Mouse (Mus musculus): ENCODE data around the gene Kel. TPM values are rescaled to one million over a fixed set of nuclear protein-coding genes. Genes with fewer than 3 reads are reported as not detected.

Gene Kel
- polyA plus RNA-seq, 1 experiment from 2014 or later, result 12.7 TPM

DNA sequence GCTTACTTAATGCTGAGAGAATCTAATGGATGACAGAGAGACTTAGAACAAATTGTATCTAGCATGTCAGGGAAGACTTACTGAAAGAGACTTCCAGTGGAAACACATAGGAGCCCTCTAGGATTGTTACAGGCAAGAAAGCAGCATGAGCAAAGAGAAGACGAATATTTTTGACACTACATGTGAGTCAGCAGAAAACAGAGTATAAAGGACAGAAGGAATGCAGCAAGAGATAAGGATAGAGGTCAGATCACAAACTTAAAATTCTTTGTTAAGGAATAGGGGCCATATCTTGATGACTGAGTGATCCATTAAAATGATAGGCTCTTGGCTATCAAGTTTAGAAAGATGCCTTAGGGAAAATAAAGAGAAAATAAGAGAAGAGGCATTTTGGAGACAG, 2.9 kb downstream of the Kel start:
- H3K27ac ChIP-seq (ENCODE audit: low read length), result no peak overlapping the region
- no peak overlapping the region for H3K4me3 ChIP-seq (replicated peaks; ENCODE audit: low read length)
- no peaks in the 10 kb centered on the region for H3K36me3 ChIP-seq (ENCODE audit: control insufficient read depth, insufficient read depth, low read length)
- 63% methylated on average over 1 of the region's 1 CpGs for WGBS
- no peaks in the 10 kb centered on the region for H3K9me3 ChIP-seq (replicated peaks; ENCODE audit: control insufficient read depth, low read length)
- no peak overlapping the region for H3K9ac ChIP-seq (ENCODE audit: low read length)
- ATAC-seq (ENCODE audit: insufficient read depth, low FRiP score), result no peak
- no peaks in the 10 kb centered on the region for H3K27me3 ChIP-seq (ENCODE audit: control insufficient read depth, insufficient read depth, low read length)
- no peaks in the 10 kb centered on the region for H3K4me1 ChIP-seq (ENCODE audit: control insufficient read depth, insufficient read depth, low read length)
- no peak overlapping the region for H3K4me2 ChIP-seq (ENCODE audit: low read depth, low read length)

DNA sequence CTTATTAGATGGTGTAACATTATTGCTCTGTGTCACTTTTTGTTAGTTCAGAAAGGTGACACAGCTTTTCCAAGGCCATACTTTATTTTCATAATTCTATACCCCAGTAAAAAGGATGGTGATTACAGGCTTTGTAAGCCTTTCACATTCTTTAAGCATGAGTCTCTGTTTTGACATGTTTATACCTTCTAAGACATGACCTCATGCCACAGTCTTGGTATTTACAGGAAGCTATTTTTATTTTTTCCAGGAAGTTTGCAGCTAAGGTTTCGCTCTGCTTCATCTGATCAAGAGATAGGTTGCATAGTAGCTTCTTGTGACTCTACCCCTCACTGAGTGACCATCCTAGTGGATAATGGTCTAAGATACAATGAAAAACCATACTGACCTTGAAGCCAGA, 9.7 kb downstream of the Kel start:
- Histone ChIP-seq H3K9me3 (replicated peaks; ENCODE audit: control insufficient read depth, low read length) (no peaks in the 10 kb centered on the region), H3K4me2 (ENCODE audit: low read depth, low read length) (no peak overlapping the region), H3K27me3 (ENCODE audit: control insufficient read depth, insufficient read depth, low read length) (no peaks in the 10 kb centered on the region), H3K27ac (ENCODE audit: low read length) (no peak overlapping the region), H3K36me3 (ENCODE audit: control insufficient read depth, insufficient read depth, low read length) (no peaks in the 10 kb centered on the region), H3K4me3 (replicated peaks; ENCODE audit: low read length) (no peak overlapping the region), H3K9ac (ENCODE audit: low read length) (no peak overlapping the region), H3K4me1 (ENCODE audit: control insufficient read depth, insufficient read depth, low read length) (no peaks in the 10 kb centered on the region)
- ATAC-seq (ENCODE audit: insufficient read depth, low FRiP score), result no peak
- 83% methylated on average over 1 of the region's 1 CpGs for WGBS

DNA sequence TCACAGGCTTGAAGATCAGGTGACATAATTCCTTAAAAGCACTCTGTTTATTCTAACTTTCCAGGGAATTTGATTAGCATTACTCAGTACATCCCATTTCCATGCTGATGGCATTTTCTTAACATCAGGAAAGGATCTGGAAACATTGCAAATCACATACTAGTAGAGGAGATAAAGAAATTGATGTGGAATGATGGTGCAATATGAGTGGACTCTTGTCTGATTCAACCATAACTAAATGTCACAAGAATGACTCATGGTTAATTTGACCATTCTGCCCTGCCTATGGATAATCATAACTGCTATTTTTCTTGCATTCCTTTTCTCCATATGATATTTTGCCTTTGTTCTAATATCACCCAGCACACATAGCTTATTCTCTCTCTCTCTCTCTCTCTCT, 11.9 kb downstream of the Kel start:
- Histone ChIP-seq H3K4me2 (ENCODE audit: low read depth, low read length) (no peak overlapping the region), H3K4me3 (replicated peaks; ENCODE audit: low read length) (no peak overlapping the region), H3K27me3 (ENCODE audit: control insufficient read depth, insufficient read depth, low read length) (no peaks in the 10 kb centered on the region), H3K9ac (ENCODE audit: low read length) (no peak overlapping the region), H3K9me3 (replicated peaks; ENCODE audit: control insufficient read depth, low read length) (no peaks in the 10 kb centered on the region), H3K36me3 (ENCODE audit: control insufficient read depth, insufficient read depth, low read length) (no peaks in the 10 kb centered on the region), H3K4me1 (ENCODE audit: control insufficient read depth, insufficient read depth, low read length) (no peaks in the 10 kb centered on the region), H3K27ac (ENCODE audit: low read length) (no peak overlapping the region)
- ATAC-seq (ENCODE audit: insufficient read depth, low FRiP score), result no peak

DNA sequence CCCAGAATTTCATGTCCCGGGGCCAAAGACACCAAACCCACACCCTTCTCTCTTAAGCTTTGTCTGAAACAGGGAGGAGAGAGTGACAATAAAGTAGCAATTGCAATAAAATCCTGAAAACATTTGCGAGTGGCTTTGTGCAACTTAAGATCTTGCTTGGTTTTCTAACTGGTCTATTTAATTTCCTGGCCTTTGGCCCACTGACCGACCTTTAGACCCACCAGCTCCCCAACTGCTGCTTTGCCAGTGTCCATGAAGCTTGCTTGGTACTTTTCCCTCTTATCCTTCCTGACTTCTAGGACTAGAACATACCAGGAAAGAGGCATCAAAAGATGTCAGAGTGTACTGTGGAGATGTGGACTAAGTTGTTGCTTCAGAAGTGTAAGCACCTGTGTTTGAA, 18.5 kb downstream of the Kel start:
- no peaks in the 10 kb centered on the region for H3K9me3 ChIP-seq (replicated peaks; ENCODE audit: control insufficient read depth, low read length)
- H3K27me3 ChIP-seq (ENCODE audit: control insufficient read depth, insufficient read depth, low read length), result no peaks in the 10 kb centered on the region
- H3K36me3 ChIP-seq (ENCODE audit: control insufficient read depth, insufficient read depth, low read length), result no peaks in the 10 kb centered on the region
- WGBS, result 81% methylated on average over 3 of the region's 3 CpGs
- no peaks in the 10 kb centered on the region for H3K4me1 ChIP-seq (ENCODE audit: control insufficient read depth, insufficient read depth, low read length)
- H3K27ac ChIP-seq (ENCODE audit: low read length), result no peak overlapping the region
- ATAC-seq (ENCODE audit: insufficient read depth, low FRiP score), result no peak
- H3K4me3 ChIP-seq (replicated peaks; ENCODE audit: low read length), result no peak overlapping the region
- H3K9ac ChIP-seq (ENCODE audit: low read length), result no peak overlapping the region
- H3K4me2 ChIP-seq (ENCODE audit: low read depth, low read length), result no peak overlapping the region

DNA sequence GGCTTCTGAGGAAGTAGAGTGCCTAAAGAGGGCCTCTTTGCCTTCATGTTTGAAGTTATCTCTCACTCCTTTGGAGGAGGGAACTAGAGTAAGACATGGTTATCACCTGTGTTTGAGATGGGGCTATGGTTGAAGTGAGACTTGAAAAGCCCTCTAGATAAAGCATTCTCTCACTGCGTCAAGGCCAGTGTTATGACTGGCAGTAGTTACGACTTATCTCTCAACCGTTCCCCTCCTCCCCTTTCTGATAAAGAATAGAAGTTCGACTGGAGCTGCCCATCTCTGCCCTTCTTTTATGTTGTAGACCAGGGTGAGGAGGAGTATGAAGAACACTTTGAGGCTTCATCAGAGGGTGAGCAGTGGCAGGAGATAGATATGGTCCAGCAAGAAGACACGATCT, 19.2 kb downstream of the Kel start:
- WGBS, result 76% methylated on average over 5 of the region's 5 CpGs
- ATAC-seq (ENCODE audit: insufficient read depth, low FRiP score), result no peak

DNA sequence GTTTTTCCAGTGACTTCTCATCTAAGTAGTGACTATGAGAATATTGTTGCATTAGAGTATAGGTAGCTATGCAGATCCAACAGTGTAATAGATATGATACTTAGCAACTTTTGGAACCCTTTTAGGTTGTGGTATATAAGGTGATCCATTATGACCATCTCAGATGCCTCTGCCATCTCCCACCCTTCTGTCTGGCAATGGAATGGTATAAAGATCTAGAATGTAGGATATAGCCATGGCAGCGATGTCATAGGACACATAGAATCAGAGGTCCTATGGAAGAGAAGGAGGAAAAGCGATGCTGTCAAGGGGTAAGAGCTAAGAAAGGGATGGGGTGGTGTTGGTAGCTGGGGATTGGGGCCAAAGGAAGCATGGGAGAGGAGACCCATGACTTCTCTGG, 20.0 kb downstream of the Kel start, which contains the start of gene Llcfc1:
Gene Llcfc1 (plus strand): TSS at position 301 of the 400 bp plus-strand sequence.
- H3K9ac ChIP-seq (ENCODE audit: low read length), result no peak within 1 kb of the TSS
- no peak within 1 kb of the TSS for H3K4me2 ChIP-seq (ENCODE audit: low read depth, low read length)
- H3K36me3 ChIP-seq (ENCODE audit: control insufficient read depth, insufficient read depth, low read length), result no peaks in the 10 kb centered on the region
- no peak within 1 kb of the TSS for H3K4me3 ChIP-seq (replicated peaks; ENCODE audit: low read length)
- H3K27me3 ChIP-seq (ENCODE audit: control insufficient read depth, insufficient read depth, low read length), result no peaks in the 10 kb centered on the region
- H3K9me3 ChIP-seq (replicated peaks; ENCODE audit: control insufficient read depth, low read length), result no peaks in the 10 kb centered on the region
- H3K4me1 ChIP-seq (ENCODE audit: control insufficient read depth, insufficient read depth, low read length), result no peaks in the 10 kb centered on the region
- H3K27ac ChIP-seq (ENCODE audit: low read length), result no peak within 1 kb of the TSS
- 93% methylated on average over 2 of the region's 2 CpGs for WGBS
- no peak for ATAC-seq (ENCODE audit: insufficient read depth, low FRiP score)

More for the DNA sequence above, 19.2 kb downstream of the Kel start:
- no peaks in the 10 kb centered on the region for H3K4me1 ChIP-seq (ENCODE audit: control insufficient read depth, insufficient read depth, low read length)
- H3K27ac ChIP-seq (ENCODE audit: low read length), result no peak overlapping the region
- H3K4me2 ChIP-seq (ENCODE audit: low read depth, low read length), result no peak overlapping the region
- H3K9me3 ChIP-seq (replicated peaks; ENCODE audit: control insufficient read depth, low read length), result no peaks in the 10 kb centered on the region
- no peak overlapping the region for H3K4me3 ChIP-seq (replicated peaks; ENCODE audit: low read length)
- H3K27me3 ChIP-seq (ENCODE audit: control insufficient read depth, insufficient read depth, low read length), result no peaks in the 10 kb centered on the region
- H3K9ac ChIP-seq (ENCODE audit: low read length), result no peak overlapping the region
- H3K36me3 ChIP-seq (ENCODE audit: control insufficient read depth, insufficient read depth, low read length), result no peaks in the 10 kb centered on the region

DNA sequence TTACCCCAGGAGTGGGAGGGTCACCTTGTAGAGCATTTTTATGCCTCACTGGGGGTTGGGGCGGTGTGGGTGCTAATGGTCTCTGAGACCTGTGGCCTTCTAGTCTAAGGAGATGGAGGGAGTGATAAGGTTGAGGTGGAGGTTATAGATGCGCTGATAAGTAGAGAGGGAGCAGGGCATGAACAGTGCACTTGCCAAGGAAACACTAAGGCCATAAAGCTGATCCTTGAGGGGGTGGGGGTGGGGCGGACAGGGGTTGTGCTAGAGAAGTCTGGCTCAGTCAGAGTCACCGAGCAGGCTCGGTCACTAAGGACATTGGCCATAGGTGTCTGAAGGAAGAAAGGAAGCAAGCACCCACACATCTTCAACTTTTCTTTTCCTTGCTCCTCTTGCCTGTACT, 22.5 kb downstream of the Kel start:
- no peak for ATAC-seq (ENCODE audit: insufficient read depth, low FRiP score)
- Histone ChIP-seq H3K27ac (ENCODE audit: low read length) (no peak overlapping the region), H3K4me2 (ENCODE audit: low read depth, low read length) (no peak overlapping the region), H3K4me3 (replicated peaks; ENCODE audit: low read length) (no peak overlapping the region), H3K9me3 (replicated peaks; ENCODE audit: control insufficient read depth, low read length) (no peaks in the 10 kb centered on the region), H3K27me3 (ENCODE audit: control insufficient read depth, insufficient read depth, low read length) (no peaks in the 10 kb centered on the region), H3K9ac (ENCODE audit: low read length) (no peak overlapping the region), H3K4me1 (ENCODE audit: control insufficient read depth, insufficient read depth, low read length) (no peaks in the 10 kb centered on the region), H3K36me3 (ENCODE audit: control insufficient read depth, insufficient read depth, low read length) (no peaks in the 10 kb centered on the region)
- 73% methylated on average over 5 of the region's 5 CpGs for WGBS

DNA sequence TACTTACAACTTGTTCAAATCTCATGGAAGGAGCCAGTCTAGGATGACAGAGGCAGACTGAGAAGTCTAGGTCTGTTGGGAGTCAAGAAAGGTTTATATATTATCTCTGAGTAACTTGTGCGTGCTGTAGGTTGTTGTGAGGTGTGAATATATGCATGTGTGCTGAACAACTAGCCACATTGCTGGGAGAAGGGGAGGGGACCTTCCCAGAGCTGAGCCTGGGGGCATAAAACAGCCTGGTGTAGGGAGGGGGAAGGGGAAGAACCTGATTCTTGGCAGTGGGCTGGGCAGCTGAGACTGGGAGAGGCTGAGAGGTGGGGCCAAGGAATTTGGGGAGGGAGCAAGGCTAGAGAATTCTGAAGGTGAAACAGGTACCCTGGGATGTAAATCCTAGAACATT, 23.5 kb downstream of the Kel start, which contains the start of gene Trpv5:
Gene Trpv5 (minus strand): TSS at position 101 of the 400 bp plus-strand sequence.
- 68% methylated on average over 1 of the region's 1 CpGs for WGBS
- H3K36me3 ChIP-seq (ENCODE audit: control insufficient read depth, insufficient read depth, low read length), result no peaks in the 10 kb centered on the region
- H3K4me3 ChIP-seq (replicated peaks; ENCODE audit: low read length), result no peak within 1 kb of the TSS
- H3K27me3 ChIP-seq (ENCODE audit: control insufficient read depth, insufficient read depth, low read length), result no peaks in the 10 kb centered on the region
- no peak for ATAC-seq (ENCODE audit: insufficient read depth, low FRiP score)
- H3K9ac ChIP-seq (ENCODE audit: low read length), result no peak within 1 kb of the TSS
- no peak within 1 kb of the TSS for H3K4me2 ChIP-seq (ENCODE audit: low read depth, low read length)
- H3K27ac ChIP-seq (ENCODE audit: low read length), result no peak within 1 kb of the TSS
- H3K4me1 ChIP-seq (ENCODE audit: control insufficient read depth, insufficient read depth, low read length), result no peaks in the 10 kb centered on the region
- H3K9me3 ChIP-seq (replicated peaks; ENCODE audit: control insufficient read depth, low read length), result no peaks in the 10 kb centered on the region

DNA sequence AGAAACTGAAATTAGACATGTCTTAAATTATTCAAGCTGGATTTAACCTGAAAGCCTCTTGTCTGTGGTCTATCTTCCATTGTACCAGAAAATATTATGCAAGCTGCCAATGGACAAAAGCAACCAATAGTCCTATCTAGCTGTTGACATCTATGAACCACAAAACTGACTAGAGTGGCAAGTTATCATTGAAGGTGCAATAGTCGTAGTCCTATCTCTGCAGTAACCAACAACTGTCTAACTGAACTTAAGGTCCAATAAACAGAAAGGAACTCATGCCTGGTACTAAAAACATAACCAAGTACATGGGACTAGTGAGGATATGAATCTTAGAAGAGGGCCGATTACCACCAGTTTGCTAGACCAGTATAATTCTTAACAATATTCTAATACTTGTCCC, 27.6 kb downstream of the Kel start:
- 87% methylated on average over 2 of the region's 2 CpGs for WGBS
- no peak overlapping the region for H3K4me3 ChIP-seq (replicated peaks; ENCODE audit: low read length)
- H3K27ac ChIP-seq (ENCODE audit: low read length), result no peak overlapping the region
- H3K36me3 ChIP-seq (ENCODE audit: control insufficient read depth, insufficient read depth, low read length), result no peaks in the 10 kb centered on the region
- H3K9ac ChIP-seq (ENCODE audit: low read length), result no peak overlapping the region
- H3K9me3 ChIP-seq (replicated peaks; ENCODE audit: control insufficient read depth, low read length), result no peaks in the 10 kb centered on the region
- H3K27me3 ChIP-seq (ENCODE audit: control insufficient read depth, insufficient read depth, low read length), result no peaks in the 10 kb centered on the region
- ATAC-seq (ENCODE audit: insufficient read depth, low FRiP score), result no peak
- H3K4me1 ChIP-seq (ENCODE audit: control insufficient read depth, insufficient read depth, low read length), result no peaks in the 10 kb centered on the region
- H3K4me2 ChIP-seq (ENCODE audit: low read depth, low read length), result no peak overlapping the region

DNA sequence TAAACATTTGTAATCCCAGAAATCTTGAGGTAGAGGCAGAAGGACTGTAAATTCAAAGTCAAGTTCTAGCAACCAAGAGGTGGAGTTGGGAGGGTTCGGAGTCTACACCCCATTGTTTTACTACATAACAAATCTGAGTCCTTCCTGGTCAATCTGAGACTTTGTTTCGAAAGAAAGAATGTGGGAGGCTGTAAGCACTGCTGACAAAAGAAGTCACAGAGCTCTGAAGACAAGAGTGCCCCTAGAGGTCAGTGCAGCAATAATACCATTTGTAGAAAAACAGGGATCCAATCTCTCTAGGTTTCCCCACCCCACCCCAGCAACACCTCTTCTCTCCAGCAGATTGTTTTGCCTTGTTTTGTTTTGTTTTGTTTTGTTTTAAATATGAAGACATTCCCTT, 41.8 kb downstream of the Kel start:
- H3K4me2 ChIP-seq (ENCODE audit: low read depth, low read length), result no peak overlapping the region
- H3K27me3 ChIP-seq (ENCODE audit: control insufficient read depth, insufficient read depth, low read length), result no peaks in the 10 kb centered on the region
- no peaks in the 10 kb centered on the region for H3K4me1 ChIP-seq (ENCODE audit: control insufficient read depth, insufficient read depth, low read length)
- no peaks in the 10 kb centered on the region for H3K36me3 ChIP-seq (ENCODE audit: control insufficient read depth, insufficient read depth, low read length)
- H3K27ac ChIP-seq (ENCODE audit: low read length), result no peak overlapping the region
- WGBS, result 33% methylated on average over 2 of the region's 2 CpGs
- H3K4me3 ChIP-seq (replicated peaks; ENCODE audit: low read length), result no peak overlapping the region
- H3K9me3 ChIP-seq (replicated peaks; ENCODE audit: control insufficient read depth, low read length), result no peaks in the 10 kb centered on the region
- no peak overlapping the region for H3K9ac ChIP-seq (ENCODE audit: low read length)
- no peak; the same call in 1 of the 2 replicates for ATAC-seq (ENCODE audit: insufficient read depth, low FRiP score)
